Mouse (Mus musculus) heart, embryonic 12.5 days (tissue): ENCODE measurements around the gene Dhx8. TPM values are rescaled to one million over a fixed set of nuclear protein-coding genes. Genes with fewer than 3 reads are reported as not detected.

ENCODE experiments used
- ATAC-seq: fragments of 200-750 bp; cut with Nextera tagmentation; 2 replicates; pipeline ENCODE4 v1.8.0; 2017; ENCODE audit warnings: moderate TSS enrichment, moderate library complexity; ENCODE audit not compliant: insufficient number of reproducible peaks, low FRiP score
- H3K27ac ChIP-seq: fragments of 300-500 bp; sonication (generic); 2 replicates; pipeline ENCODE4 v1.5.1; 2016; ENCODE audit warnings: mild to moderate bottlenecking, moderate library complexity; ENCODE audit not compliant: poor library complexity, severe bottlenecking
- H3K27me3 ChIP-seq: fragments of 300-500 bp; sonication (generic); replicated peaks from 2 replicates; pipeline ENCODE4 v1.6.1; 2016; ENCODE audit warnings: mild to moderate bottlenecking, moderate library complexity
- H3K36me3 ChIP-seq: fragments of 300-500 bp; sonication (generic); 2 replicates; pipeline ENCODE4 v1.6.1; 2016; ENCODE audit warnings: mild to moderate bottlenecking, moderate library complexity
- H3K4me1 ChIP-seq: fragments of 300-500 bp; sonication (generic); replicated peaks from 2 replicates; pipeline ENCODE4 v1.6.1; 2016; ENCODE audit warnings: mild to moderate bottlenecking
- H3K4me2 ChIP-seq: fragments of 300-500 bp; sonication (generic); 2 replicates; pipeline ENCODE4 v1.6.1; 2016; ENCODE audit warnings: mild to moderate bottlenecking, moderate library complexity
- H3K4me3 ChIP-seq: fragments of 300-500 bp; sonication (generic); 2 replicates; pipeline ENCODE4 v1.5.1; 2016; ENCODE audit warnings: mild to moderate bottlenecking
- H3K9ac ChIP-seq: fragments of 300-500 bp; sonication (generic); 2 replicates; pipeline ENCODE4 v1.6.1; 2016; ENCODE audit warnings: mild to moderate bottlenecking, moderate library complexity
- H3K9me3 ChIP-seq: fragments of 300-500 bp; sonication (generic); replicated peaks from 2 replicates; pipeline ENCODE4 v1.6.1; 2016; ENCODE audit warnings: mild to moderate bottlenecking, moderate library complexity
- WGBS: fragments of 180-500 bp; shearing (Covaris S2); methylation state at CpG from one replicate; pipeline ENCODE4 v1.1.7; 2016; 5-methylcytosine and 5-hydroxymethylcytosine counted together
- polyA plus RNA-seq: library from polyadenylated mRNA; unstranded; fragments of >200 nt; fragmentation: Nextera tagmentation; extraction: Ambion mirVana; gene quantifications from 2 replicates; pipeline ENCODE4 v1.2.1, GENCODE M21; 2016

The Dhx8 gene
- polyA plus RNA-seq, 1 experiment from 2014 or later = 25.8 TPM

- H3K4me3 ChIP-seq = no peak overlapping the region
- H3K27ac ChIP-seq = no peak overlapping the region
- H3K27me3 ChIP-seq = no peaks in the 10 kb centered on the region
- no peak for ATAC-seq
- no peak overlapping the region; the same call in 1 of the 2 replicates for H3K9ac ChIP-seq
- H3K9me3 ChIP-seq = no peaks in the 10 kb centered on the region
- 87% methylated on average over 8 of the region's 8 CpGs for WGBS
- H3K4me1 ChIP-seq = 0 out of 2 replicates have a peak, but pooled peaks cover 9% of the 10 kb centered on the region
- no peak overlapping the region for H3K4me2 ChIP-seq
- H3K36me3 ChIP-seq = peaks cover 95% of the 10 kb centered on the region
Measured at GRCm38 (mm10) chr11:101757366-101757765, 24.6 kb downstream of the Dhx8 start.

- H3K36me3 ChIP-seq = peaks cover 93% of the 10 kb centered on the region
- ATAC-seq = no peak
- H3K27ac ChIP-seq = no peak overlapping the region
- 0 out of 2 replicates have a peak, but pooled peaks cover 9% of the 10 kb centered on the region for H3K4me1 ChIP-seq
- H3K9ac ChIP-seq = no peak overlapping the region
- WGBS = 78% methylated on average over 5 of the region's 5 CpGs
- H3K27me3 ChIP-seq = no peaks in the 10 kb centered on the region
- H3K4me2 ChIP-seq = no peak overlapping the region
- H3K4me3 ChIP-seq = no peak overlapping the region
- H3K9me3 ChIP-seq = no peaks in the 10 kb centered on the region
Measured at GRCm38 (mm10) chr11:101758431-101758830, 25.7 kb downstream of the Dhx8 start.

GRCm38 (mm10) chr11:101759530-101759929 lies 26.8 kb downstream of the Dhx8 start:
- Histone ChIP-seq H3K36me3 (peaks cover 92% of the 10 kb centered on the region), H3K9ac (no peak overlapping the region), H3K4me2 (no peak overlapping the region), H3K4me1 (0 out of 2 replicates have a peak, but pooled peaks cover 9% of the 10 kb centered on the region), H3K9me3 (no peaks in the 10 kb centered on the region), H3K27me3 (no peaks in the 10 kb centered on the region), H3K4me3 (no peak overlapping the region), H3K27ac (no peak overlapping the region)
- no peak for ATAC-seq
- WGBS = 95% methylated on average over 3 of the region's 3 CpGs

GRCm38 (mm10) chr11:101763723-101764122 lies 31.0 kb downstream of the Dhx8 start:
- H3K4me1 ChIP-seq = 0 out of 2 replicates have a peak, but pooled peaks cover 2% of the 10 kb centered on the region
- no peak overlapping the region for H3K27ac ChIP-seq
- H3K9ac ChIP-seq = no peak overlapping the region
- 61% methylated on average over 7 of the region's 7 CpGs for WGBS
- H3K9me3 ChIP-seq = no peaks in the 10 kb centered on the region
- no peak for ATAC-seq
- H3K4me2 ChIP-seq = no peak overlapping the region
- H3K36me3 ChIP-seq = peaks cover 93% of the 10 kb centered on the region
- no peaks in the 10 kb centered on the region for H3K27me3 ChIP-seq
- no peak overlapping the region for H3K4me3 ChIP-seq

- Histone ChIP-seq H3K9me3 (no peaks in the 10 kb centered on the region), H3K9ac (no peak overlapping the region), H3K36me3 (peaks cover 92% of the 10 kb centered on the region), H3K4me1 (no peaks in the 10 kb centered on the region), H3K27me3 (no peaks in the 10 kb centered on the region), H3K4me3 (no peak overlapping the region), H3K27ac (no peak overlapping the region), H3K4me2 (no peak overlapping the region)
- WGBS = 89% methylated on average over 8 of the region's 8 CpGs
- no peak for ATAC-seq
Measured at GRCm38 (mm10) chr11:101764546-101764945, 31.8 kb downstream of the Dhx8 start.

- Histone ChIP-seq H3K4me2 (no peak overlapping the region), H3K27me3 (no peaks in the 10 kb centered on the region), H3K4me1 (peaks cover 7% of the 10 kb centered on the region), H3K9ac (no peak overlapping the region), H3K4me3 (no peak overlapping the region), H3K27ac (no peak overlapping the region), H3K9me3 (no peaks in the 10 kb centered on the region), H3K36me3 (peaks cover 67% of the 10 kb centered on the region)
- no peak for ATAC-seq
- 76% methylated on average over 5 of the region's 5 CpGs for WGBS
Measured at GRCm38 (mm10) chr11:101767326-101767725, 34.6 kb downstream of the Dhx8 start.

- ATAC-seq = no peak
- Histone ChIP-seq H3K4me2 (no peak overlapping the region), H3K9ac (no peak overlapping the region), H3K27ac (no peak overlapping the region), H3K27me3 (peaks cover 4% of the 10 kb centered on the region; the same call in 1 of the 2 replicates), H3K9me3 (no peaks in the 10 kb centered on the region), H3K4me3 (no peak overlapping the region), H3K4me1 (peaks cover 12% of the 10 kb centered on the region), H3K36me3 (peaks cover 56% of the 10 kb centered on the region)
- 89% methylated on average over 6 of the region's 6 CpGs for WGBS
Measured at GRCm38 (mm10) chr11:101768721-101769120, 36.0 kb downstream of the Dhx8 start.

GRCm38 (mm10) chr11:101770266-101770665 lies 37.5 kb downstream of the Dhx8 start:
- Histone ChIP-seq H3K9ac (no peak overlapping the region), H3K27me3 (peaks cover 16% of the 10 kb centered on the region), H3K27ac (no peak overlapping the region), H3K9me3 (no peaks in the 10 kb centered on the region), H3K4me1 (peaks cover 12% of the 10 kb centered on the region), H3K4me3 (no peak overlapping the region), H3K36me3 (peaks cover 41% of the 10 kb centered on the region), H3K4me2 (no peak overlapping the region)
- 82% methylated on average over 12 of the region's 12 CpGs for WGBS
- no peak for ATAC-seq

GRCm38 (mm10) chr11:101772027-101772426 lies 39.3 kb downstream of the Dhx8 start:
- no peak overlapping the region for H3K27ac ChIP-seq
- H3K27me3 ChIP-seq = peaks cover 16% of the 10 kb centered on the region
- peaks cover 24% of the 10 kb centered on the region for H3K36me3 ChIP-seq
- H3K4me2 ChIP-seq = peak overlapping the region; percentile 69
- H3K4me3 ChIP-seq = peak overlapping the region; percentile 37
- peaks cover 12% of the 10 kb centered on the region for H3K4me1 ChIP-seq
- 3% methylated on average over 5 of the region's 5 CpGs for WGBS
- no peak for ATAC-seq
- H3K9ac ChIP-seq = peak overlapping the region; percentile 5; the same call in 1 of the 2 replicates
- no peaks in the 10 kb centered on the region for H3K9me3 ChIP-seq

- peak overlapping the region; percentile 37 for H3K4me3 ChIP-seq
- peaks cover 12% of the 10 kb centered on the region for H3K4me1 ChIP-seq
- H3K27ac ChIP-seq = no peak overlapping the region; the same call in 1 of the 2 replicates
- no peaks in the 10 kb centered on the region for H3K9me3 ChIP-seq
- H3K36me3 ChIP-seq = peaks cover 20% of the 10 kb centered on the region
- peak overlapping the region; percentile 69 for H3K4me2 ChIP-seq
- WGBS = under 1% methylated on average over 16 of the region's 16 CpGs
- ATAC-seq = peak; percentile 82
- peaks cover 16% of the 10 kb centered on the region for H3K27me3 ChIP-seq
- H3K9ac ChIP-seq = peak overlapping the region; percentile 5; the same call in 1 of the 2 replicates
Measured at GRCm38 (mm10) chr11:101772449-101772848, 39.7 kb downstream of the Dhx8 start.

- Histone ChIP-seq H3K9ac (no peak overlapping the region), H3K27ac (no peak overlapping the region), H3K4me2 (no peak overlapping the region), H3K4me3 (no peak overlapping the region), H3K9me3 (no peaks in the 10 kb centered on the region), H3K36me3 (no peaks in the 10 kb centered on the region), H3K27me3 (peaks cover 29% of the 10 kb centered on the region), H3K4me1 (peaks cover 17% of the 10 kb centered on the region)
- no peak for ATAC-seq
- 60% methylated on average over 4 of the region's 4 CpGs for WGBS
Measured at GRCm38 (mm10) chr11:101776846-101777245, 44.1 kb downstream of the Dhx8 start.

GRCm38 (mm10) chr11:101783135-101783534 lies 50.4 kb downstream of the Dhx8 start:
- Histone ChIP-seq H3K9ac (no peak overlapping the region), H3K27ac (no peak overlapping the region), H3K27me3 (peaks cover 59% of the 10 kb centered on the region), H3K4me1 (peaks cover 22% of the 10 kb centered on the region), H3K36me3 (no peaks in the 10 kb centered on the region), H3K4me2 (no peak overlapping the region), H3K4me3 (no peak overlapping the region), H3K9me3 (no peaks in the 10 kb centered on the region)
- ATAC-seq = no peak
- WGBS = 79% methylated on average over 1 of the region's 1 CpGs
